Mouse (Mus musculus) embryonic fibroblast, embryonic 13.5 days (primary cell): Measurements from ENCODE around the gene Palm3.
A peak's percentile ranks its signal among the peaks of the same experiment; 100 is the strongest.

Experiments used
- CTCF ChIP-seq: IDR thresholded peaks from 2 replicates; pipeline ENCODE4 v1.5.1; 2011; ENCODE audit warnings: mild to moderate bottlenecking, control low read depth, low read length, moderate library complexity, borderline replicate concordance; ENCODE audit not compliant: insufficient read depth
- POLR2A ChIP-seq: IDR thresholded peaks from 2 replicates; pipeline ENCODE4 v1.6.1; 2011; ENCODE audit warnings: low read depth, mild to moderate bottlenecking, control low read depth, low read length, moderate library complexity

- TF ChIP-seq CTCF (no peak), POLR2A (peak; percentile 90)
These were observed 45.1 kb downstream of the Palm3 start, which contains the start of gene Rfx1 for GRCm38 (mm10) chr8:84066291-84066930.
